Mouse (Mus musculus): ENCODE measurements at regions not wholly inside any gene's neighbourhood (a gene's known extent, or its start where the extent isn't known, plus 50 kb on each side); places are given as distances from the start of the nearest gene placed in this dataset.

DNA sequence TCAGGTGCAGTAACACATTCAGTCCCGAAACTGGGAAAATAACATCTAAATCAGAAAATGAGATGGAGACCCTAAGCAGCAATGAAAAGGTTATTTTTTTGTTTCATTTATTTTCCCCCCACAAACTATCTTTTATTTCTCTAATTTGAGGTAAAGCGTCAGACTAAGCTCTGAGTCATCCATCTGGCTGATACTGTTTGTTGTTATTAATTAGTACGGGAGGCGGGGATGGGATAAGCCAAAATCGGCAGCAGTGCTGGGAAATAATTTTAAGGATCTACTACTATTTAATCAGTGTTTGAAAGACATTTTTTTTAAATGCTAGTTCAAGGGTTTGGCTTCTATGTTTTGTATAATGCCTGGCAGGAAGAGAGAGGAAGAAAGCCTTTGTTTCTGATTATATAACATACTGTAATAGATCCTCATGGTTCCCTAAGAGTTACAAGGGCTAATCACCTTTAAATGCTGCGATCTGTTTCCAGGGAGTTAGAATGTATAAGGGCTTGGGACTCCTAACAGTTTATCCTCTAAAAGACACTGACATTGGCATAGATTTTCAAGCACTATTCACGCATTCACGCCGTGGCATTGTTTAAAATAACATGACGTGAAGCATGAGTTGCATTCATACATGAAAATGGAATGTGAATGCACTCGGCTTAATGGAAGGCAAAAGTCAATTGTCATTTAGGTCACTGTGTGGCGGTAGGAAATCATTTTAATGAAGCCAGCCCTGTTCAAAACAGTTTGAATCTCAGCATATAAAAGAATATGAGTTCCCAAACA, 446.4 kb upstream of the Igfbp7 start:
- no peak overlapping the region for H3K27ac ChIP-seq (ENCODE audit: insufficient read depth, low read length)
- peak in 1 of 2 experiments; percentile 4 for DNase-seq

GRCm38 (mm10) chr5:77851645-77852044, 443.8 kb upstream of the Igfbp7 start:
- H3K27ac ChIP-seq (ENCODE audit: insufficient read depth, low read length), result no peak overlapping the region
- no peak overlapping the region for H3K4me3 ChIP-seq (replicated peaks; ENCODE audit: insufficient read depth, low read depth, low read length)
- DNase-seq, result no peak
- 0 out of 2 replicates have a peak, but pooled peaks cover 2% of the 10 kb centered on the region for H3K4me1 ChIP-seq (ENCODE audit: control insufficient read depth, insufficient read depth, low read length)
- TF ChIP-seq POLR2A (IDR thresholded peaks at IDR 0.05; ENCODE audit: borderline replicate concordance, insufficient read depth, low read length) (no peak), CTCF (IDR thresholded peaks at IDR 0.05; ENCODE audit: borderline replicate concordance, insufficient read depth, low read depth, low read length) (no peak)
- WGBS, result 96% methylated on average over 3 of the region's 3 CpGs
- no peaks in the 10 kb centered on the region for H3K27me3 ChIP-seq (ENCODE audit: control insufficient read depth, insufficient read depth, low read length)

More for the DNA sequence above, 446.4 kb upstream of the Igfbp7 start:
- H3K4me1 ChIP-seq (ENCODE audit: control insufficient read depth, insufficient read depth, low read length), result 0 out of 2 replicates have a peak, but pooled peaks cover 2% of the 10 kb centered on the region
- no peak for TF ChIP-seq POLR2A (IDR thresholded peaks at IDR 0.05; ENCODE audit: borderline replicate concordance, insufficient read depth, low read length)
- no peak for TF ChIP-seq CTCF (IDR thresholded peaks at IDR 0.05; ENCODE audit: borderline replicate concordance, insufficient read depth, low read depth, low read length)
- no peaks in the 10 kb centered on the region for H3K27me3 ChIP-seq (ENCODE audit: control insufficient read depth, insufficient read depth, low read length)
- no peak overlapping the region for H3K4me3 ChIP-seq (replicated peaks; ENCODE audit: insufficient read depth, low read depth, low read length)
- 41% methylated on average over 12 of the region's 12 CpGs for WGBS

DNA sequence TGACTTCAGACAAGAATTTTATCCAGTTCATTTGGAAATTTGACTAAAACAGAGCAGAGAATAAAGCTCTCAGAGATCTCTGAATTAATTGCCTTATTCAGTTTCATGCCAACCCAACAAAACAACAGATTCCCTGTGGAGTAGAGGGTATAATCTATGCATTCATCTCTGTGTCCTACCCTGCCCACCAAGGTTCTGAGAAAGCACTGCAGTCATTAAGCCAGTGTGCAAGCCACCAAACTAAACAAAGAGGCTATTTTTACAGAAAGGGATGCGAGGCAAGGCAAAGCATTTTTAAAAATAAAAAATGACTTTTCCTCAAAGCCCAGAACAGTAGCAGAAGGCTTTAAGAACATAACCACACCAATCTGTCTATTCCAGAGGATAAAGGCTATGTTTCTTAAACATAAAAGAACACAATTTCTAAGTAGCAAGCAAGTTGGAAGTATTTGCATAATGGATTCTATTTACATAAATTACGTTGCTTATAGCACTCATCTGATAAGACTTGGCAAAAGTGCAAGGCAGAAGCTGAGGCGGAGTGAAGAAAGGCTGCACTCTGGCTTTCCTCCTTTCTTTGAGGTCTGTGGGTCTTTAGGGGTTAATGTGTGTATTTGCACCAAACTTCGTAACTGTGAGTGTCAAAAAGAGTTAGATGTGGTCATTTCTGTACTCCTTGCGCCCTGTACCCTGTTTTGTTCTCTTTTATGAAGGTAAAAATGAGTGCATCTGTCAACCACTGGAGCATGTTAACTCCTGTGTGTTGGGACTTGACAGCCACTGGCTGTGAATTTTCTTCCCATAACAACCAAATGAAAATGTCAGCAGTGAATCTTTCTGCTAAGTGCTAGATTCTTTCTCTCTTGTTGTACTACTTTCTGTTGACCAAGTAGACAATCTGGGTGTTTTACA, 430.6 kb upstream of the Igfbp7 start:
- 28% methylated on average over 5 of the region's 5 CpGs for WGBS
- Histone ChIP-seq H3K27ac (ENCODE audit: insufficient read depth, low read length) (no peak overlapping the region), H3K27me3 (ENCODE audit: control insufficient read depth, insufficient read depth, low read length) (no peaks in the 10 kb centered on the region), H3K4me3 (replicated peaks; ENCODE audit: insufficient read depth, low read depth, low read length) (no peak overlapping the region), H3K4me1 (ENCODE audit: control insufficient read depth, insufficient read depth, low read length) (no peaks in the 10 kb centered on the region)
- DNase-seq, result no peak
- TF ChIP-seq POLR2A (IDR thresholded peaks at IDR 0.05; ENCODE audit: borderline replicate concordance, insufficient read depth, low read length) (no peak), CTCF (IDR thresholded peaks at IDR 0.05; ENCODE audit: borderline replicate concordance, insufficient read depth, low read depth, low read length) (no peak)

- TF ChIP-seq POLR2A (IDR thresholded peaks at IDR 0.05; ENCODE audit: borderline replicate concordance, insufficient read depth, low read length) (no peak), CTCF (IDR thresholded peaks at IDR 0.05; ENCODE audit: borderline replicate concordance, insufficient read depth, low read depth, low read length) (no peak)
- no peaks in the 10 kb centered on the region for H3K27me3 ChIP-seq (ENCODE audit: control insufficient read depth, insufficient read depth, low read length)
- DNase-seq, result no peak
- no peak overlapping the region for H3K4me3 ChIP-seq (replicated peaks; ENCODE audit: insufficient read depth, low read depth, low read length)
- WGBS, result 91% methylated on average over 2 of the region's 2 CpGs
- H3K27ac ChIP-seq (ENCODE audit: insufficient read depth, low read length), result no peak overlapping the region
- no peaks in the 10 kb centered on the region for H3K4me1 ChIP-seq (ENCODE audit: control insufficient read depth, insufficient read depth, low read length)
Measured at GRCm38 (mm10) chr5:77827971-77828370, 420.1 kb upstream of the Igfbp7 start.

GRCm38 (mm10) chr5:77826063-77826462, 418.2 kb upstream of the Igfbp7 start:
- TF ChIP-seq POLR2A (IDR thresholded peaks at IDR 0.05; ENCODE audit: borderline replicate concordance, insufficient read depth, low read length) (no peak), CTCF (IDR thresholded peaks at IDR 0.05; ENCODE audit: borderline replicate concordance, insufficient read depth, low read depth, low read length) (no peak)
- 15% methylated on average over 4 of the region's 4 CpGs for WGBS
- Histone ChIP-seq H3K27ac (ENCODE audit: insufficient read depth, low read length) (no peak overlapping the region), H3K4me3 (replicated peaks; ENCODE audit: insufficient read depth, low read depth, low read length) (no peak overlapping the region), H3K4me1 (ENCODE audit: control insufficient read depth, insufficient read depth, low read length) (no peaks in the 10 kb centered on the region), H3K27me3 (ENCODE audit: control insufficient read depth, insufficient read depth, low read length) (no peaks in the 10 kb centered on the region)
- DNase-seq, result peak; percentile 38 to 70

DNA sequence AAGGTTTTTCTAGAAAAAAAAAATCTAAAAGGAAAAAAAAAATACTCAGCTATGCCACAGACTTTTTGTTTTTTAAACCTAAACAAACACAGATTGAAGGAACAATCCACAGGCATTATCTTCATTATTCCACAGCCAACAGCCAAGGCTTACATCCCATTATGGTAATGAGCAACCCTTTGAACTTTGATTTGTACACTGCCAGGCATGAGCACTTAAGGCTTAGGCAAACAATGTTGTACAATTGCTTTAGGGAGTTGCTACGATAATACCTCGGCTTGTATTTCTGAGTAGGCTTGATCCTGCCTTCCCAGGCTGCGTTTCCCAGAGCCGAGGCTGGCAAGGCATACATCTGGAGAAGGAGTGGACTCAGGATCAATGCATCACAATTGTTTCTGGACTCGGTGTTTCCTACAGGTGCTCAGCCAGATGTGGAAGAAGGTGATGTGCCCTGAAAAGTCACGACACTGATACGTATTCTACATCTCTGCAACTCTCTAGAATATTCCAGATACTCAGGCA, 409.0 kb upstream of the Igfbp7 start:
- H3K4me3 ChIP-seq (replicated peaks; ENCODE audit: insufficient read depth, low read depth, low read length), result no peak overlapping the region
- no peak for TF ChIP-seq POLR2A (IDR thresholded peaks at IDR 0.05; ENCODE audit: borderline replicate concordance, insufficient read depth, low read length)
- TF ChIP-seq CTCF (IDR thresholded peaks at IDR 0.05; ENCODE audit: borderline replicate concordance, insufficient read depth, low read depth, low read length), result no peak
- no peak overlapping the region for H3K27ac ChIP-seq (ENCODE audit: insufficient read depth, low read length)
- no peaks in the 10 kb centered on the region for H3K4me1 ChIP-seq (ENCODE audit: control insufficient read depth, insufficient read depth, low read length)
- DNase-seq, result no peak
- no peaks in the 10 kb centered on the region for H3K27me3 ChIP-seq (ENCODE audit: control insufficient read depth, insufficient read depth, low read length)
- WGBS, result 77% methylated on average over 7 of the region's 7 CpGs

GRCm38 (mm10) chr5:77809844-77810243, 402.0 kb upstream of the Igfbp7 start:
- Histone ChIP-seq H3K4me1 (ENCODE audit: control insufficient read depth, insufficient read depth, low read length) (no peaks in the 10 kb centered on the region), H3K4me3 (replicated peaks; ENCODE audit: insufficient read depth, low read depth, low read length) (no peak overlapping the region), H3K27ac (ENCODE audit: insufficient read depth, low read length) (no peak overlapping the region), H3K27me3 (ENCODE audit: control insufficient read depth, insufficient read depth, low read length) (no peaks in the 10 kb centered on the region)
- WGBS, result 84% methylated on average over 6 of the region's 6 CpGs
- TF ChIP-seq CTCF (IDR thresholded peaks at IDR 0.05; ENCODE audit: borderline replicate concordance, insufficient read depth, low read depth, low read length), result no peak
- TF ChIP-seq POLR2A (IDR thresholded peaks at IDR 0.05; ENCODE audit: borderline replicate concordance, insufficient read depth, low read length), result no peak
- no peak for DNase-seq

Data from cerebellum, adult 2 months (tissue).